Mouse (Mus musculus): ENCODE measurements at regions not wholly inside any gene's neighbourhood (a gene's known extent, or its start where the extent isn't known, plus 50 kb on each side); places are given as distances from the start of the nearest gene placed in this dataset.

DNA sequence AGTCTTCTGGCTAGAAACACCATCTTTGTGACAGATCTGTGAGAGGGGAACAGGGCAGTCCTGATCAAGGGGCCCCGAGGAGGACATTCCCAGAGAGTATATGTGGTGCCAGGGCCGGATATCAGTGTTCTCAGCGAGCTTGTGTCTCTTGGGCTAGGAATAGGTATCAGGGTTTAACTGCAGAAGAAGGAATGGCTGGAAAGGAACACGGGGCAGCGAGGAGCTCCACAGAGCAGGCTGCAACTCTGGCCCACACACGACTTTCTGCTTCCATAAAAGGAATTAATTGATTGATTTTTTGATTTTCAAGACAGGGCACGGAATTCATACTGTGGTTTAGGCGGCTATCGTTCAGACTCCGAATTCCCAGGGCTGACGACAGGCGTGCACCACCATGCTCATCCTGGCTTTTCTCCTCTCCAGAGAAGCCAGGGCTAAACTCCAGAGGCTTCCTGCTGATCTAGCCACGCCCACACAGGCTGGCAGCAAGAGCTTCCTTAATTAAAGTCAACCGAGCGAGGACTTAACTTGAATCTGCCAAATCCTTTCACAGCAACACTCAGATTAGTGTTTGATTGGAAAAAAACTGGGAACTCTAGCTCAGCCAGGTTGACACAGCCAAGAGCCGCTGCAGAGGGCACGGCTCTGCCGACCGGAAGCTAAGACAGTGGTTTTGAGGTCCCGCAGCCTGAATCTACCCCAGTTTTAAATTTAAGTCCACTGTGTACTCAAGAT lies 97.9 kb downstream of the Bach1 start:
- no peak for TF ChIP-seq MAFK (IDR thresholded peaks at IDR 0.05; ENCODE audit: insufficient read depth, low read depth, low read length)
- TF ChIP-seq ZC3H11A (IDR thresholded peaks at IDR 0.05; ENCODE audit: borderline replicate concordance, low read depth, low read length): no peak
- TF ChIP-seq CHD2 (IDR thresholded peaks at IDR 0.05; ENCODE audit: low read depth, low read length): no peak
- TF ChIP-seq HCFC1 (IDR thresholded peaks at IDR 0.05; ENCODE audit: borderline replicate concordance, insufficient read depth, low read length): no peak
- no peak for TF ChIP-seq ZNF384 (IDR thresholded peaks at IDR 0.05; ENCODE audit: low read depth, low read length)

Measured in ES-E14 (cell line).